Mouse (Mus musculus): ENCODE measurements around the gene Scarf1. TPM values are rescaled to one million over a fixed set of nuclear protein-coding genes. Genes with fewer than 3 reads are reported as not detected.

Gene Scarf1
- total and polyA plus RNA-seq, 2 experiments, result 5.8 to 16.9 TPM

- Histone ChIP-seq H3K4me1 (ENCODE audit: control insufficient read depth, insufficient read depth, low read length) (no peaks in the 10 kb centered on the region), H3K27me3 (ENCODE audit: control insufficient read depth, insufficient read depth, low read length) (no peaks in the 10 kb centered on the region), H3K79me2 (ENCODE audit: control insufficient read depth, insufficient read depth, low read length) (no peaks in the 10 kb centered on the region), H3K4me3 (ENCODE audit: insufficient read depth, low read depth, low read length) (no peak overlapping the region), H3K9ac (ENCODE audit: low read depth, low read length) (no peak overlapping the region), H3K27ac (replicated peaks; ENCODE audit: insufficient read depth, low read depth, low read length) (no peak overlapping the region), H3K36me3 (ENCODE audit: control insufficient read depth, insufficient read depth, low read length) (no peaks in the 10 kb centered on the region)
- TF ChIP-seq POLR2A (IDR thresholded peaks at IDR 0.05; ENCODE audit: extremely low read depth, insufficient read depth, low read length) (no peak), CTCF (IDR thresholded peaks at IDR 0.05; ENCODE audit: low read depth, low read length) (peak; percentile 48)
- DNase-seq (ENCODE audit: extremely low read depth, low read depth, low spot score), result no peak
- 91% methylated on average over 1 of the region's 1 CpGs for WGBS
Measured at GRCm38 (mm10) chr11:75558101-75558500, 44.8 kb downstream of the Scarf1 start.

GRCm38 (mm10) chr11:75559870-75560504 lies 46.6 kb downstream of the Scarf1 start:
- peaks cover 2% of the 10 kb centered on the region for H3K4me1 ChIP-seq (ENCODE audit: control insufficient read depth, insufficient read depth, low read length)
- DNase-seq (ENCODE audit: extremely low read depth, low read depth, low spot score), result no peak
- no peaks in the 10 kb centered on the region for H3K36me3 ChIP-seq (ENCODE audit: control insufficient read depth, insufficient read depth, low read length)
- 93% methylated on average over 8 of the region's 8 CpGs for WGBS
- no peak for TF ChIP-seq POLR2A (IDR thresholded peaks at IDR 0.05; ENCODE audit: extremely low read depth, insufficient read depth, low read length)
- TF ChIP-seq CTCF (IDR thresholded peaks at IDR 0.05; ENCODE audit: low read depth, low read length), result no peak
- no peak overlapping the region for H3K4me3 ChIP-seq (ENCODE audit: insufficient read depth, low read depth, low read length)
- H3K79me2 ChIP-seq (ENCODE audit: control insufficient read depth, insufficient read depth, low read length), result no peaks in the 10 kb centered on the region
- no peak overlapping the region for H3K9ac ChIP-seq (ENCODE audit: low read depth, low read length)
- no peaks in the 10 kb centered on the region for H3K27me3 ChIP-seq (ENCODE audit: control insufficient read depth, insufficient read depth, low read length)
- H3K27ac ChIP-seq (replicated peaks; ENCODE audit: insufficient read depth, low read depth, low read length), result no peak overlapping the region

GRCm38 (mm10) chr11:75560530-75561409 lies 47.4 kb downstream of the Scarf1 start:
- H3K4me1 ChIP-seq (ENCODE audit: control insufficient read depth, insufficient read depth, low read length), result peaks cover 2% of the 10 kb centered on the region
- 50% methylated on average over 14 of the region's 14 CpGs for WGBS
- H3K27me3 ChIP-seq (ENCODE audit: control insufficient read depth, insufficient read depth, low read length), result no peaks in the 10 kb centered on the region
- no peak overlapping the region for H3K4me3 ChIP-seq (ENCODE audit: insufficient read depth, low read depth, low read length)
- DNase-seq (ENCODE audit: extremely low read depth, low read depth, low spot score), result peak; percentile 63
- no peak overlapping the region for H3K9ac ChIP-seq (ENCODE audit: low read depth, low read length)
- TF ChIP-seq POLR2A (IDR thresholded peaks at IDR 0.05; ENCODE audit: extremely low read depth, insufficient read depth, low read length), result no peak
- no peak for TF ChIP-seq CTCF (IDR thresholded peaks at IDR 0.05; ENCODE audit: low read depth, low read length)
- H3K36me3 ChIP-seq (ENCODE audit: control insufficient read depth, insufficient read depth, low read length), result no peaks in the 10 kb centered on the region
- no peak overlapping the region for H3K27ac ChIP-seq (replicated peaks; ENCODE audit: insufficient read depth, low read depth, low read length)
- H3K79me2 ChIP-seq (ENCODE audit: control insufficient read depth, insufficient read depth, low read length), result no peaks in the 10 kb centered on the region

GRCm38 (mm10) chr11:75561410-75561791 lies 48.1 kb downstream of the Scarf1 start:
- 82% methylated on average over 5 of the region's 5 CpGs for WGBS
- TF ChIP-seq CTCF (IDR thresholded peaks at IDR 0.05; ENCODE audit: low read depth, low read length) (no peak), POLR2A (IDR thresholded peaks at IDR 0.05; ENCODE audit: extremely low read depth, insufficient read depth, low read length) (no peak)
- H3K27me3 ChIP-seq (ENCODE audit: control insufficient read depth, insufficient read depth, low read length), result no peaks in the 10 kb centered on the region
- H3K9ac ChIP-seq (ENCODE audit: low read depth, low read length), result no peak overlapping the region
- no peak overlapping the region for H3K27ac ChIP-seq (replicated peaks; ENCODE audit: insufficient read depth, low read depth, low read length)
- peaks cover 2% of the 10 kb centered on the region for H3K4me1 ChIP-seq (ENCODE audit: control insufficient read depth, insufficient read depth, low read length)
- no peaks in the 10 kb centered on the region for H3K79me2 ChIP-seq (ENCODE audit: control insufficient read depth, insufficient read depth, low read length)
- H3K4me3 ChIP-seq (ENCODE audit: insufficient read depth, low read depth, low read length), result no peak overlapping the region
- no peak for DNase-seq (ENCODE audit: extremely low read depth, low read depth, low spot score)
- no peaks in the 10 kb centered on the region for H3K36me3 ChIP-seq (ENCODE audit: control insufficient read depth, insufficient read depth, low read length)

DNA sequence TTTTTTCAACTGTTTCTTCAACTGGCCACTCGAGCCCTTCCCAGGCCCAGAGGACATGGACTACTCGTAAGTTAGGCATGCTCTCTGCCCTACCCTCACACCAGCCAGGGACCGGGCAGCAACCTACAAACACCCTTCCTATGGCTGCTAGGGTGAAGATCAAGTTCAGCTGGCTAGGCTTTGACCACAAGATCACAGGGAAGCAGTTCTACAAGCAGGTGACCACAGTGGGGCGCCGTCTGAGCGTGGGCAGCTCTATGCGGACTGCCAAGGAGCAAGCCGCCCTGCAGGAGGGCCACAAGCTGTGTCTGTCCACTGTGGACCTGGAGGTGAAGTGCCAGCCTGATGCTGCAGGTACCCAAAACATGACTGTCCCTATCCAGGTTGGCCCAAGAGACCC lies 49.5 kb downstream of the Scarf1 start:
- no peak overlapping the region for H3K4me3 ChIP-seq (ENCODE audit: insufficient read depth, low read depth, low read length)
- no peak overlapping the region for H3K9ac ChIP-seq (ENCODE audit: low read depth, low read length)
- no peak overlapping the region for H3K27ac ChIP-seq (replicated peaks; ENCODE audit: insufficient read depth, low read depth, low read length)
- H3K36me3 ChIP-seq (ENCODE audit: control insufficient read depth, insufficient read depth, low read length), result no peaks in the 10 kb centered on the region
- no peaks in the 10 kb centered on the region for H3K27me3 ChIP-seq (ENCODE audit: control insufficient read depth, insufficient read depth, low read length)
- H3K4me1 ChIP-seq (ENCODE audit: control insufficient read depth, insufficient read depth, low read length), result peaks cover 2% of the 10 kb centered on the region
- TF ChIP-seq POLR2A (IDR thresholded peaks at IDR 0.05; ENCODE audit: extremely low read depth, insufficient read depth, low read length), result no peak
- no peak for TF ChIP-seq CTCF (IDR thresholded peaks at IDR 0.05; ENCODE audit: low read depth, low read length)
- 91% methylated on average over 8 of the region's 8 CpGs for WGBS
- H3K79me2 ChIP-seq (ENCODE audit: control insufficient read depth, insufficient read depth, low read length), result no peaks in the 10 kb centered on the region
- DNase-seq (ENCODE audit: extremely low read depth, low read depth, low spot score), result no peak
